Mouse (Mus musculus) forebrain, embryonic 13.5 days (tissue): Measurements from ENCODE around the gene Orai1. TPM values are rescaled to one million over a fixed set of nuclear protein-coding genes. Genes with fewer than 3 reads are reported as not detected.

ENCODE experiments used
- ATAC-seq: fragments of 200-750 bp; cut with Nextera tagmentation; 2 replicates; pipeline ENCODE4 v1.8.0; 2017
- H3K27ac ChIP-seq: fragments of 300-500 bp; sonication (generic); 2 replicates; pipeline ENCODE4 v1.5.1; 2015; ENCODE audit warnings: inconsistent platforms, mild to moderate bottlenecking, moderate library complexity
- H3K27me3 ChIP-seq: fragments of 300-500 bp; sonication (generic); 2 replicates; pipeline ENCODE4 v1.6.1; 2015; ENCODE audit warnings: mild to moderate bottlenecking, inconsistent platforms
- H3K36me3 ChIP-seq: fragments of 300-500 bp; sonication (generic); 2 replicates; pipeline ENCODE4 v1.6.1; 2015; ENCODE audit warnings: mild to moderate bottlenecking, inconsistent platforms; ENCODE audit not compliant: poor library complexity, severe bottlenecking
- H3K4me1 ChIP-seq: fragments of 300-500 bp; sonication (generic); 2 replicates; pipeline ENCODE4 v1.6.1; 2015; ENCODE audit warnings: inconsistent platforms
- H3K4me2 ChIP-seq: fragments of 300-500 bp; sonication (generic); 2 replicates; pipeline ENCODE4 v1.6.1; 2015; ENCODE audit warnings: inconsistent platforms, mild to moderate bottlenecking, moderate library complexity
- H3K4me3 ChIP-seq: fragments of 300-500 bp; sonication (generic); 2 replicates; pipeline ENCODE4 v1.5.1; 2015; ENCODE audit warnings: mild to moderate bottlenecking, inconsistent platforms
- H3K9ac ChIP-seq: fragments of 300-500 bp; sonication (generic); 2 replicates; pipeline ENCODE4 v1.6.1; 2015; ENCODE audit warnings: mild to moderate bottlenecking, inconsistent platforms
- H3K9me3 ChIP-seq: fragments of 300-500 bp; sonication (generic); replicated peaks from 2 replicates; pipeline ENCODE4 v1.6.1; 2016; ENCODE audit warnings: inconsistent platforms
- WGBS: fragments of 180-500 bp; shearing (Covaris S2); methylation state at CpG from one replicate; pipeline ENCODE4 v1.1.7; 2015; 5-methylcytosine and 5-hydroxymethylcytosine counted together
- polyA plus RNA-seq: library from polyadenylated mRNA; unstranded; fragments of >200 nt; fragmentation: Nextera tagmentation; extraction: Ambion mirVana; gene quantifications from 2 replicates; pipeline ENCODE4 v1.2.1, GENCODE M21; 2015

Orai1 gene
- polyA plus RNA-seq, 1 experiment from 2014 or later: 10.8 TPM

DNA sequence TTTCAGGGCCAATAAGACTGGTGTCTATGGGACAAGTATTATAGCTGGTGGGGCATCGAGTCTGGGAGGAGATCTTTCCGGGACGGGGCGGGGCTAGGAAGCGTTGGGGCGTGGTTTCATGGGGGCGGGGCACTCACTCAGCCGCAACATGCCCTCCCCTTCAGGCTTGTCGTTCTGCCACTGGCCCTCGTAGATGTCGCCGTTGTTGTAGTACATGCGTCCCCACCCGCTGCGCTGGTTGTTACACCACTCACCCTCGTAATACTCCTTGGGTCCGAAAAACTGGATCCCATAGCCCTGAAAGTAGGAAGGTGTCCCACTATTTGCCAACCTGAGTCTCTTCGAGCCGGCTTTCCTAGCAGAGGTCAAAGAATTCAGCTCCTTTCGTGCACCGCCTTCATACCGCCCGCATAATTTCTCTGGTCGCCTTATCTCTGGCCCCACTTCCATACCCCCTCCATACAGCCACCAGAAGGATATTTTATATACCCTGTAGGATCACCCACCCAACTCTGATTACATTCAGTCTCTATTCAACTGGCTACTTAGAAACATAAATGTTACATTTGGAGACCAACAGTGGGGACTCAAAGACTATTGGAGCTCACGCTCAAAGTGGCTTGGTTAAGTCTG, 24.4 kb downstream of the Orai1 start:
- Histone ChIP-seq H3K9ac (no peak overlapping the region), H3K9me3 (no peaks in the 10 kb centered on the region), H3K27ac (no peak overlapping the region), H3K27me3 (no peaks in the 10 kb centered on the region), H3K4me3 (peak overlapping the region; percentile 29), H3K4me1 (peaks cover 18% of the 10 kb centered on the region), H3K36me3 (no peaks in the 10 kb centered on the region), H3K4me2 (peak overlapping the region; percentile 59)
- 4% methylated on average over 25 of the region's 25 CpGs for WGBS
- no peak for ATAC-seq

GRCm38 (mm10) chr5:123040796-123041195, 25.9 kb downstream of the Orai1 start:
- WGBS: 55% methylated on average over 7 of the region's 7 CpGs
- Histone ChIP-seq H3K4me1 (peaks cover 10% of the 10 kb centered on the region; the same call in 1 of the 2 replicates), H3K9ac (no peak overlapping the region), H3K4me2 (no peak overlapping the region), H3K36me3 (no peaks in the 10 kb centered on the region), H3K4me3 (no peak overlapping the region), H3K27me3 (no peaks in the 10 kb centered on the region), H3K27ac (no peak overlapping the region), H3K9me3 (no peaks in the 10 kb centered on the region)
- no peak for ATAC-seq

DNA sequence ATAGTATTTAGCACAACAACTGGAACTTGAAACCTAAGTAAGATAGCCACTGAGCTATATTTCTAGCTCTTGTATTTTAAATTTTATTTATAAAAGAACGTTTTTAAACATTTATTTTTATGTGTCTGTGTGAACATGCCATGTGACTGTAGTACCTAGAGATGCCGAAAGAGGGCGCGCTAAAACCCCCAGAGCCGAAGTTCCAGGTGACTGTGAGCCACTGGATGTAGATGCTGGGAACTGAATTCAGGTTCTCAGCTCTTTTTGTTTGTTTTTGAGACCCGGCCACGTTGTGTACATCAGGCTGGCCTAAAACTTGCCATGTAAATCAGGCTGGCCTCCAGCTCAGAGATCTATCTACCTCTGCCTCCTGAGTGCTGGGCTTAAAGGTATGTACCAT, 29.0 kb downstream of the Orai1 start:
- Histone ChIP-seq H3K9ac (no peak overlapping the region), H3K27ac (no peak overlapping the region), H3K4me3 (no peak overlapping the region), H3K4me2 (no peak overlapping the region), H3K4me1 (peaks cover 8% of the 10 kb centered on the region; the same call in 1 of the 2 replicates), H3K36me3 (no peaks in the 10 kb centered on the region), H3K27me3 (no peaks in the 10 kb centered on the region), H3K9me3 (no peaks in the 10 kb centered on the region)
- ATAC-seq: no peak
- 19% methylated on average over 7 of the region's 7 CpGs for WGBS

DNA sequence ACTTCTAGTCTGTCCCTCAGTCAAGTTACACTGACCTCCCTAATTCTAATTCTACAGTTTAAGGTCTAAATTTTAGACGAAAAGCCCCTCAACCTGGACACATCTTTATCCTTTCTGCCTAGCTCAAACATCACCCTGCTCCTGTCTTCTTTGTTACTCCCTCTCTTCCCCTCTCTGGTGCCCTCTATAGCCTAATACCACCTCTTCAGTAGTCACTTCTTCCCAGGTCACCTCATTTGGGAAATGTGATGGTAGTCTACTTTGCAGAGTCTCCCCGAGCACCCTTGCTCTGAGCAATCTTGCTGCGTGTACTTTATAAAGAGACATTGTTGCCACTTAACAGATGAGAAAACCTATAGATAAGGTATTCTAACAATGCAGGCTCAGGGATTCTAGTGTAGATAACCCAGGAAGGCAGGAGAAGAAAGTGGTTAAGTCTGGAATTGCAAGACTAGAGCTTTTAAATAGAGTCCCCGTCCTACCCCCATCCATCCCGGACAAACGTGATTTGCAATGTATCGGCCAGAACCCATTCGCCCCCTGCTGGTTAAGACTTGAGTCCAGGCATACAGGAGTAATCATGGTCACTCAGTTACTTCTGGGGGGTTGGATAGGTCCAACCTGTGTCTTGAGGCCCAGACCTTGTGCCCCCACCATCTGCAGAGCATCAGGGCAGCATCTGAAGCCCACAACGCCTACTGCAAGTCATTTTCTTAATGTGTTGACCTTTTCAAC, 30.9 kb downstream of the Orai1 start:
- H3K4me3 ChIP-seq: no peak overlapping the region

DNA sequence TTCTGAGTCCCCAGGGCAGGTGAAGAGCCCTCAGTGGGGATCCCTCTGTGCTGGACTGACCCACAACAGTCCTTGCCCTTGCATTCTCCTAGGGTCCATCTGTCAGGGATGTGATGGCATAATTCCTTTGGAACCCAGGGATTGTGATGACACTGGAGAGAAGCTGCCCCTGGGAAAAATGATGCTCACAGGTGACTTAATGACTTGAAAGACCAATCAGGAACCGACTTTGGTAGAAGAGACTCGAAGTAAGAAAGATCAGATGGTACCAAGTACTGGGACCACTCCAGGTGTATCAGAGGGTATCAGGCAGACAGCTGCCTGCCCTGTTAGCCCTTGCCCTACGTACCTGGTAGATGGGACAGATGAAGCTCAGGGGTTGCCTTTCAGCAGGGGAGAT, 32.0 kb downstream of the Orai1 start, which contains the start of gene Morn3:
Gene Morn3, minus strand, starts transcription at position 101 of the 400 bp plus-strand sequence.
- H3K36me3 ChIP-seq: no peaks in the 10 kb centered on the region
- no peak within 1 kb of the TSS for H3K4me3 ChIP-seq
- H3K27me3 ChIP-seq: no peaks in the 10 kb centered on the region
- ATAC-seq: no peak
- no peak within 1 kb of the TSS for H3K27ac ChIP-seq
- H3K9ac ChIP-seq: no peak within 1 kb of the TSS
- H3K4me2 ChIP-seq: no peak within 1 kb of the TSS
- H3K9me3 ChIP-seq: no peaks in the 10 kb centered on the region
- H3K4me1 ChIP-seq: peaks cover 7% of the 10 kb centered on the region
- 80% methylated on average over 3 of the region's 3 CpGs for WGBS

More for the DNA sequence above, 30.9 kb downstream of the Orai1 start:
- Histone ChIP-seq H3K36me3 (no peaks in the 10 kb centered on the region), H3K27ac (no peak overlapping the region), H3K9ac (no peak overlapping the region), H3K27me3 (no peaks in the 10 kb centered on the region), H3K4me2 (no peak overlapping the region), H3K4me1 (peaks cover 7% of the 10 kb centered on the region), H3K9me3 (no peaks in the 10 kb centered on the region)
- ATAC-seq: no peak; the same call in 1 of the 2 replicates
- WGBS: 39% methylated on average over 9 of the region's 9 CpGs

DNA sequence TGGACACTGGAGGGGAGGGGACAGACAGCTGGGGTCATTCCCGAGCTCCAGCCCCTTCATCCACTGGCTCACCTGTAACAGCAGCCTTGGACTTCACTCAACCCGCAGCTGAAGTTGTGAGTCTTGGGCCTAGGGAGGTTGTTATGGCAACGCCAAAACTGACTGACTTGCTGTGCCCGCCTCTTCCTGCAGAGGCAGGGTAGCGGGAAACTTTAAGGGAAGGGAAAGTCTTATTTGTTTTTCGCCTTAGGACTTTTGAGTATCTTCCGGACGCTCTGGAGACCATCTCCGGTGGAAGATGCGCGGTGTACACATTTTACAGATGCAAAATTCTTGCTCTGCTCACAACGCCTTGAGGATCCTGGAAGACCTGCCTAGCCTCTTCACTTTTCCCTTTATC, 34.4 kb downstream of the Orai1 start:
- H3K4me1 ChIP-seq: peaks cover 7% of the 10 kb centered on the region
- peak overlapping the region; percentile 24 for H3K4me3 ChIP-seq
- H3K27ac ChIP-seq: no peak overlapping the region; the same call in 1 of the 2 replicates
- H3K9ac ChIP-seq: peak overlapping the region; percentile 56
- no peaks in the 10 kb centered on the region for H3K27me3 ChIP-seq
- H3K9me3 ChIP-seq: no peaks in the 10 kb centered on the region
- 3% methylated on average over 12 of the region's 12 CpGs for WGBS
- H3K36me3 ChIP-seq: no peaks in the 10 kb centered on the region
- H3K4me2 ChIP-seq: peak overlapping the region; percentile 56
- ATAC-seq: peak; percentile 61; the same call in 1 of the 2 replicates

- Histone ChIP-seq H3K4me1 (peaks cover 7% of the 10 kb centered on the region), H3K9ac (no peak overlapping the region), H3K9me3 (no peaks in the 10 kb centered on the region), H3K36me3 (no peaks in the 10 kb centered on the region), H3K27me3 (no peaks in the 10 kb centered on the region), H3K4me3 (no peak overlapping the region), H3K4me2 (no peak overlapping the region), H3K27ac (no peak overlapping the region)
- 90% methylated on average over 9 of the region's 9 CpGs for WGBS
- no peak for ATAC-seq
Measured at GRCm38 (mm10) chr5:123050918-123051317, 36.0 kb downstream of the Orai1 start.

DNA sequence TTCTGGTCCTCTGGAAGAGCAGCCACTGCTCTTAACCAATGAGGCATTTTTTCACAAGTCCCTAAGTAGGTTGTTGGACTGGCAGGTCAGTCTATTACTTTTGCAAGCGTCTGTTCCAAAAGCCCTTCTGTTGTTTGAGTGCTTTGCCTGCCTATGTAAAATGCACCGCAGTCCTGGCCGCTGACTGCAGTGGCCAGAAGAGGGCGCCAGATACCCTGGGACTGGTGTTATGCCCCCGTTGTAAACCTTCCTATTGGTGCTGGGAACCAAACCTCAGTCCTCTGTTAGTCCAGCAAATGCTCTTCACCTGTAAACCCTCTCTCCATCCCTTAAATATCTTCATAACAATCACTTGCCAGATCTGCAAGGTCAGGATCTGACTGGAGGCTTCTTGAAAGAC, 36.9 kb downstream of the Orai1 start:
- no peak for ATAC-seq
- H3K27me3 ChIP-seq: no peaks in the 10 kb centered on the region
- 77% methylated on average over 5 of the region's 5 CpGs for WGBS

DNA sequence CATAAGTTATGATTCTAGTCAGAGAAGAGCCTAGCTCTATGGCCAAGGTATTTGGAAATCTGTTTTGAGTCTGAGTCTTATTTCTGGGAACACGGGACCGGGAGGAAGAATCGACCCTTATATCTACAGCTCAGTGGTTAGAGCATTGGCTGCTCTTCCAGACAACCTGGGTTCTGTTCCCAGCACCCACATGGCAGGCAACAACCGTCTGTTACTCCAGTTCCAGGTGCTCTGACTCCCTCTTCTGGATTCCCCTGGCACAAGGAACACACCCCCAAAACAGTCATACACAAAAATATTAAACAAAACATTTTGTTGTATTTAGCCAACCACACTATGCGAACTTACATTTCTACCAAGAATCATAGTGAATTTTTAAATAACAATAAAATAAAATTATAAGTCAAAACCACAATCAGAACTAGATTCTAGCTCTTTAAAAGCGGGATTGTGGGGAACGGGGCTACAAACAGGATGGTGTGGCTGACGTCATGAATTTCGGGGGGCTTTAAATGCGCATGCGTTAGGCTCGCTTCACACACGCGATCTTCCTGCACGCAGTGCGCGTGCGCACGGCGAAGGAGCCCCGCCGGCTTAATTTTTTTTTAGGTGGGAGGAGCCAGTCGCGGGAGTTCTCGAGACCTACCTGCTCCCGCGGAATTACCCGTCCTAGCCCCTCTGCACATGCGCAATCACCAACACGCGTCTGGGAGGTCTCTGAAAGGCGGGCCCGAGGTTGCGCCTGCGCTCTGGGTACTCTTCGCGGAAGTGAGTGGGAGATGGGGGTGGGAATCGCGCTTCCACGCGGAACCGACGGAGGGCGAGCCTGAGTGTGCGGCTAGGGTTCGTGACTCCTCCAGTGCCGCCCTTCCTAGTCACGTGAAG, 42.7 kb downstream of the Orai1 start:
- H3K9ac ChIP-seq: peak overlapping the region; percentile 51
- H3K4me2 ChIP-seq: peak overlapping the region; percentile 53
- H3K4me1 ChIP-seq: 0 out of 2 replicates have a peak, but pooled peaks cover 4% of the 10 kb centered on the region
- no peaks in the 10 kb centered on the region for H3K9me3 ChIP-seq
- peak overlapping the region; percentile 40 for H3K4me3 ChIP-seq
- H3K27me3 ChIP-seq: no peaks in the 10 kb centered on the region
- WGBS: 7% methylated on average over 48 of the region's 48 CpGs
- peak overlapping the region; percentile 10; the same call in 1 of the 2 replicates for H3K27ac ChIP-seq
- peak; percentile 97 for ATAC-seq
- no peaks in the 10 kb centered on the region for H3K36me3 ChIP-seq

More for the DNA sequence above, 36.9 kb downstream of the Orai1 start:
- Histone ChIP-seq H3K9ac (no peak overlapping the region), H3K4me1 (peaks cover 7% of the 10 kb centered on the region), H3K4me3 (no peak overlapping the region), H3K4me2 (no peak overlapping the region), H3K27ac (no peak overlapping the region), H3K36me3 (no peaks in the 10 kb centered on the region), H3K9me3 (no peaks in the 10 kb centered on the region)

- 46% methylated on average over 16 of the region's 16 CpGs for WGBS
- H3K27ac ChIP-seq: 0 out of 2 replicates have a peak overlapping the region, but pooled peaks have one; percentile 10
- H3K4me2 ChIP-seq: peak overlapping the region; percentile 53
- ATAC-seq: no peak
- H3K27me3 ChIP-seq: no peaks in the 10 kb centered on the region
- 0 out of 2 replicates have a peak, but pooled peaks cover 4% of the 10 kb centered on the region for H3K4me1 ChIP-seq
- no peaks in the 10 kb centered on the region for H3K9me3 ChIP-seq
- peak overlapping the region; percentile 51 for H3K9ac ChIP-seq
- peak overlapping the region; percentile 40 for H3K4me3 ChIP-seq
- H3K36me3 ChIP-seq: no peaks in the 10 kb centered on the region
Measured at GRCm38 (mm10) chr5:123058251-123059102, 43.6 kb downstream of the Orai1 start.
